Mouse (Mus musculus): Measurements from ENCODE around the gene Mad1l1.

The Mad1l1 gene

GRCm38 (mm10) chr5:140101409-140102009 lies 219.8 kb downstream of the Mad1l1 start:
- no peak for DNase-seq (ENCODE audit: low spot score in 2 of 2)

GRCm38 (mm10) chr5:140098711-140099110 lies 222.6 kb downstream of the Mad1l1 start:
- DNase-seq (ENCODE audit: low spot score in 2 of 2): no peak

- DNase-seq (ENCODE audit: low spot score in 2 of 2): no peak
Measured at GRCm38 (mm10) chr5:140095203-140095602, 226.1 kb downstream of the Mad1l1 start.

- DNase-seq (ENCODE audit: low spot score in 2 of 2): no peak
Measured at GRCm38 (mm10) chr5:140093489-140093888, 227.9 kb downstream of the Mad1l1 start.

GRCm38 (mm10) chr5:140091601-140092000 lies 229.8 kb downstream of the Mad1l1 start:
- no peak for DNase-seq (ENCODE audit: low spot score in 2 of 2)

GRCm38 (mm10) chr5:140089263-140089662 lies 232.1 kb downstream of the Mad1l1 start:
- no peak for DNase-seq (ENCODE audit: low spot score in 2 of 2)

GRCm38 (mm10) chr5:140087242-140087641 lies 234.1 kb downstream of the Mad1l1 start:
- DNase-seq (ENCODE audit: low spot score in 2 of 2): no peak

- DNase-seq (ENCODE audit: low spot score in 2 of 2): no peak
Measured at GRCm38 (mm10) chr5:140084341-140084740, 237.0 kb downstream of the Mad1l1 start.

GRCm38 (mm10) chr5:140083911-140084310 lies 237.4 kb downstream of the Mad1l1 start:
- DNase-seq (ENCODE audit: low spot score in 2 of 2): no peak

- no peak for DNase-seq (ENCODE audit: low spot score in 2 of 2)
Measured at GRCm38 (mm10) chr5:140082204-140082812, 239.0 kb downstream of the Mad1l1 start.

GRCm38 (mm10) chr5:140081084-140081483 lies 240.3 kb downstream of the Mad1l1 start:
- no peak for DNase-seq (ENCODE audit: low spot score in 2 of 2)

- no peak for DNase-seq (ENCODE audit: low spot score in 2 of 2)
Measured at GRCm38 (mm10) chr5:140079511-140079910, 241.8 kb downstream of the Mad1l1 start.

- no peak for DNase-seq (ENCODE audit: low spot score in 2 of 2)
Measured at GRCm38 (mm10) chr5:140078406-140078805, 242.9 kb downstream of the Mad1l1 start.

GRCm38 (mm10) chr5:140076438-140076837 lies 244.9 kb downstream of the Mad1l1 start:
- no peak for DNase-seq (ENCODE audit: low spot score in 2 of 2)

- no peak for DNase-seq (ENCODE audit: low spot score in 2 of 2)
Measured at GRCm38 (mm10) chr5:140073671-140074116, 247.7 kb downstream of the Mad1l1 start.

- no peak for DNase-seq (ENCODE audit: low spot score in 2 of 2)
Measured at GRCm38 (mm10) chr5:140073148-140073670, 248.1 kb downstream of the Mad1l1 start.

GRCm38 (mm10) chr5:140068506-140068905 lies 252.8 kb downstream of the Mad1l1 start:
- no peak for DNase-seq (ENCODE audit: low spot score in 2 of 2)

GRCm38 (mm10) chr5:140068051-140068450 lies 253.3 kb downstream of the Mad1l1 start:
- no peak for DNase-seq (ENCODE audit: low spot score in 2 of 2)

- DNase-seq (ENCODE audit: low spot score in 2 of 2): no peak
Measured at GRCm38 (mm10) chr5:140066769-140067168, 254.6 kb downstream of the Mad1l1 start.

GRCm38 (mm10) chr5:140066281-140066680 lies 255.1 kb downstream of the Mad1l1 start:
- no peak for DNase-seq (ENCODE audit: low spot score in 2 of 2)

- no peak for DNase-seq (ENCODE audit: low spot score in 2 of 2)
Measured at GRCm38 (mm10) chr5:140065281-140065945, 255.9 kb downstream of the Mad1l1 start.

GRCm38 (mm10) chr5:140064521-140064920 lies 256.8 kb downstream of the Mad1l1 start:
- no peak for DNase-seq (ENCODE audit: low spot score in 2 of 2)

GRCm38 (mm10) chr5:140062828-140063227 lies 258.5 kb downstream of the Mad1l1 start:
- DNase-seq (ENCODE audit: low spot score in 2 of 2): no peak
